Comparison of ENCODE assay signal across 32 mouse cellular contexts in genomic region chr6:35377535-35377934, GRCm38 (mm10). TPM values are rescaled to one million over a fixed set of nuclear protein-coding genes. Genes with fewer than 3 reads are reported as not detected.
DNase-seq lines count a peak whose midpoint lies in the region; ATAC-seq and TF ChIP-seq lines count a peak whose summit lies in the region.
"Had no signal": no experiment of that assay in that cellular context is flagged by ENCODE, and none has a peak within 500 bp of the region (broad histone marks: within the 10 kb centered on the region; RNA-seq: fewer than 3 reads in every experiment).

No protein-coding gene starts in this region.

- H3K9me3 ChIP-seq in forebrain, embryonic 11.5 days (ENCODE audit: control insufficient read depth, low read length): no peaks in the 10 kb centered on the region
- H3K9me3 ChIP-seq in forebrain, embryonic 10.5 days: no peaks in the 10 kb centered on the region
- H3K9me3 ChIP-seq in liver, postnatal 0 days (ENCODE audit: low read length): no peaks in the 10 kb centered on the region
- H3K9me3 ChIP-seq in ES-Bruce4 (replicated peaks; ENCODE audit: control insufficient read depth, insufficient read depth, low read length, poor library complexity, severe bottlenecking): no peaks in the 10 kb centered on the region
- H3K9me3 ChIP-seq: embryonic facial prominence, embryonic 12.5 days; G1E; hindbrain, embryonic 13.5 days; limb, embryonic 10.5 days; limb, embryonic 15.5 days; midbrain, embryonic 13.5 days; stomach, embryonic 15.5 days had no signal

- H3K4me3 ChIP-seq in forebrain, embryonic 11.5 days (ENCODE audit: low read depth, low read length): no peak overlapping the region
- no peak overlapping the region for H3K4me3 ChIP-seq in forebrain, embryonic 10.5 days
- no peak overlapping the region for H3K4me3 ChIP-seq in liver, adult 2 months (ENCODE audit: insufficient read depth, low read depth, low read length)
- no peak overlapping the region for H3K4me3 ChIP-seq in liver, postnatal 0 days (ENCODE audit: low read depth, low read length)
- H3K4me3 ChIP-seq in ES-Bruce4 (ENCODE audit: low read depth, low read length): no peak overlapping the region
- H3K4me3 ChIP-seq: embryonic facial prominence, embryonic 12.5 days; hindbrain, embryonic 13.5 days; limb, embryonic 10.5 days; limb, embryonic 15.5 days; midbrain, embryonic 13.5 days; stomach, embryonic 15.5 days had no signal

- no peak for TF ChIP-seq POLR2A in liver, adult 2 months (IDR thresholded peaks at IDR 0.05; ENCODE audit: extremely low read depth, insufficient read depth, low read length)
- no peak for TF ChIP-seq POLR2A in ES-Bruce4 (IDR thresholded peaks at IDR 0.05; ENCODE audit: insufficient read depth, low read length)

- TF ChIP-seq EP300 in liver, postnatal 0 days (IDR thresholded peaks at IDR 0.05; ENCODE audit: low read depth): no peak
- no peak for TF ChIP-seq EP300 in ES-Bruce4 (IDR thresholded peaks at IDR 0.05; ENCODE audit: insufficient read depth, low read depth, low read length)

- 93% methylated on average over 3 of the region's 3 CpGs for WGBS in forebrain, embryonic 11.5 days
- 90% methylated on average over 3 of the region's 3 CpGs for WGBS in forebrain, embryonic 10.5 days
- 93% methylated on average over 3 of the region's 3 CpGs for WGBS in liver, adult 2 months
- WGBS in liver, postnatal 0 days (ENCODE audit: insufficient replicate concordance): 73% methylated on average over 3 of the region's 3 CpGs

- H3K9ac ChIP-seq in forebrain, embryonic 11.5 days (ENCODE audit: low read length): no peak overlapping the region
- H3K9ac ChIP-seq in liver, adult 2 months (ENCODE audit: low read depth, low read length): no peak overlapping the region
- H3K9ac ChIP-seq in liver, postnatal 0 days (replicated peaks): no peak overlapping the region
- H3K9ac ChIP-seq in ES-Bruce4 (ENCODE audit: low read depth, poor library complexity, severe bottlenecking): no peak overlapping the region
- H3K9ac ChIP-seq: embryonic facial prominence, embryonic 12.5 days; hindbrain, embryonic 13.5 days; limb, embryonic 15.5 days; midbrain, embryonic 13.5 days; stomach, embryonic 15.5 days had no signal

- H3K79me2 ChIP-seq in liver, adult 2 months (ENCODE audit: control insufficient read depth, insufficient read depth, low read length): no peaks in the 10 kb centered on the region

- H3K27ac ChIP-seq in forebrain, embryonic 11.5 days (ENCODE audit: low read depth, low read length): no peak overlapping the region
- no peak overlapping the region for H3K27ac ChIP-seq in forebrain, embryonic 10.5 days
- no peak overlapping the region for H3K27ac ChIP-seq in liver, adult 2 months (replicated peaks; ENCODE audit: insufficient read depth, low read depth, low read length)
- no peak overlapping the region for H3K27ac ChIP-seq in liver, postnatal 0 days (ENCODE audit: low read depth)
- no peak overlapping the region for H3K27ac ChIP-seq in ES-Bruce4 (ENCODE audit: insufficient read depth, low read length)
- H3K27ac ChIP-seq: embryonic facial prominence, embryonic 12.5 days; hindbrain, embryonic 13.5 days; limb, embryonic 10.5 days; limb, embryonic 15.5 days; macrophage; midbrain, embryonic 13.5 days; stomach, embryonic 15.5 days had no signal

- H3K4me2 ChIP-seq in forebrain, embryonic 11.5 days (ENCODE audit: low read depth, low read length, severe bottlenecking): no peak overlapping the region
- H3K4me2 ChIP-seq in liver, postnatal 0 days (ENCODE audit: low read depth, low read length): no peak overlapping the region
- H3K4me2 ChIP-seq: embryonic facial prominence, embryonic 12.5 days; heart, embryonic 11.5 days; hindbrain, embryonic 13.5 days; limb, embryonic 15.5 days; midbrain, embryonic 13.5 days; stomach, embryonic 15.5 days had no signal

- peak; percentile 23 for DNase-seq in forebrain, embryonic 11.5 days (ENCODE audit: low spot score)
- DNase-seq in forebrain, embryonic 10.5 days (ENCODE audit: extremely low spot score, low spot score): no peak
- DNase-seq in liver, adult 2 months (ENCODE audit: extremely low read depth, low read depth, low spot score): no peak
- DNase-seq in liver, postnatal 0 days: no peak
- DNase-seq in R1 (ENCODE audit: low read depth, low spot score): peak; percentile 70
- DNase-seq in layer of hippocampus, adult 8-10 months (ENCODE audit: low spot score in 2 of 2): no peak
- no peak for DNase-seq in spleen, postnatal 10 days (ENCODE audit: low spot score in 2 of 2)
- DNase-seq: adrenal gland, postnatal 25 days; cerebellum, adult 11-12 months; cerebellum, adult 9-11 months; embryo, embryonic 11 days; heart, postnatal 4 days; kidney, postnatal 36 days; retina, postnatal 1 day; right cerebral cortex, postnatal 14 days had no signal

- TF ChIP-seq CTCF in liver, adult 2 months (IDR thresholded peaks at IDR 0.05; ENCODE audit: low read depth, low read length): peak; percentile 9; the same call in 1 of the 2 replicates
- no peak for TF ChIP-seq CTCF in liver, postnatal 0 days (IDR thresholded peaks at IDR 0.05; ENCODE audit: low read depth)
- peak; percentile 18 for TF ChIP-seq CTCF in ES-Bruce4 (IDR thresholded peaks at IDR 0.05; ENCODE audit: low read depth, low read length)

- no peaks in the 10 kb centered on the region for H3K36me3 ChIP-seq in forebrain, embryonic 11.5 days (ENCODE audit: control insufficient read depth, insufficient read depth, low read length)
- H3K36me3 ChIP-seq in forebrain, embryonic 10.5 days (replicated peaks): no peaks in the 10 kb centered on the region
- no peaks in the 10 kb centered on the region for H3K36me3 ChIP-seq in liver, adult 2 months (ENCODE audit: control insufficient read depth, insufficient read depth, low read length)
- no peaks in the 10 kb centered on the region for H3K36me3 ChIP-seq in liver, postnatal 0 days (replicated peaks; ENCODE audit: insufficient read depth, low read length)
- no peaks in the 10 kb centered on the region for H3K36me3 ChIP-seq in ES-Bruce4 (ENCODE audit: control insufficient read depth, insufficient read depth, low read length, poor library complexity, severe bottlenecking)
- H3K36me3 ChIP-seq: embryonic facial prominence, embryonic 12.5 days; G1E; hindbrain, embryonic 13.5 days; limb, embryonic 10.5 days; limb, embryonic 15.5 days; midbrain, embryonic 13.5 days; stomach, embryonic 15.5 days had no signal

- H3K27me3 ChIP-seq in forebrain, embryonic 11.5 days (ENCODE audit: control insufficient read depth, insufficient read depth, low read length): no peaks in the 10 kb centered on the region
- no peaks in the 10 kb centered on the region for H3K27me3 ChIP-seq in forebrain, embryonic 10.5 days (ENCODE audit: poor library complexity, severe bottlenecking)
- no peaks in the 10 kb centered on the region for H3K27me3 ChIP-seq in liver, adult 2 months (ENCODE audit: control insufficient read depth, insufficient read depth, low read length)
- H3K27me3 ChIP-seq in liver, postnatal 0 days (ENCODE audit: insufficient read depth, low read length): no peaks in the 10 kb centered on the region
- H3K27me3 ChIP-seq in ES-Bruce4 (ENCODE audit: control insufficient read depth, insufficient read depth, low read length, poor library complexity, severe bottlenecking): no peaks in the 10 kb centered on the region
- H3K27me3 ChIP-seq: embryonic facial prominence, embryonic 12.5 days; hindbrain, embryonic 13.5 days; limb, embryonic 15.5 days; midbrain, embryonic 13.5 days; stomach, embryonic 15.5 days had no signal

- H3K4me1 ChIP-seq in forebrain, embryonic 11.5 days (replicated peaks; ENCODE audit: control insufficient read depth, insufficient read depth, low read length): no peaks in the 10 kb centered on the region
- H3K4me1 ChIP-seq in forebrain, embryonic 10.5 days: peaks cover 16% of the 10 kb centered on the region
- peaks cover 8% of the 10 kb centered on the region for H3K4me1 ChIP-seq in liver, adult 2 months (ENCODE audit: control insufficient read depth, insufficient read depth, low read length)
- 0 out of 2 replicates have a peak, but pooled peaks cover 8% of the 10 kb centered on the region for H3K4me1 ChIP-seq in liver, postnatal 0 days (ENCODE audit: insufficient read depth)
- peaks cover 2% of the 10 kb centered on the region for H3K4me1 ChIP-seq in ES-Bruce4 (ENCODE audit: control insufficient read depth, insufficient read depth, low read length)
- H3K4me1 ChIP-seq: embryonic facial prominence, embryonic 12.5 days had no signal

- no peak for ATAC-seq in forebrain, embryonic 11.5 days (replicated peaks; ENCODE audit: low FRiP score)
- no peak for ATAC-seq in liver, postnatal 0 days
- ATAC-seq: CD4-positive, CD25-positive, alpha-beta regulatory T cell, adult 4 months; forebrain, embryonic 16.5 days; intestine, postnatal 0 days; midbrain, embryonic 13.5 days had no signal

RNA-seq across cellular contexts. Expression of gene Fam180a, which starts 51.6 kb away (rescaled TPM):
- not detected in 2 replicates for polyA plus RNA-seq in forebrain, embryonic 11.5 days (2014; fragmentation: Nextera tagmentation; extraction: Ambion mirVana)
- polyA plus RNA-seq in forebrain, embryonic 10.5 days (2016; fragmentation: Nextera tagmentation; extraction: Ambion mirVana): not detected in 2 replicates
- 1.0 and 1.7 TPM in 2 replicates for total RNA-seq in liver, adult 2 months (2014; rRNA removed)
- 0.09 and 0.11 TPM in 2 replicates for polyA plus RNA-seq in liver, adult 2 months (2012; rRNA removed)
- polyA plus RNA-seq in liver, postnatal 0 days (2015; fragmentation: Nextera tagmentation; extraction: Ambion mirVana): 0.26 and 1.1 TPM in 2 replicates
- not detected in 2 replicates for polyA plus RNA-seq in ES-Bruce4 (2011; ENCODE audit: insufficient read depth, insufficient read length, low read depth, missing spikeins)
- 1 to 10 TPM; 1.1 to 3.1 (median 1.9) TPM for total RNA-seq in layer of hippocampus, adult 8-10 months (2022)
- total RNA-seq: G1E; megakaryocyte-erythroid progenitor cell, adult 5-6 weeks; monocyte, adult 5-6 weeks had no signal
- polyA plus RNA-seq: CD4-positive, CD25-positive, alpha-beta regulatory T cell, adult 4 months; embryonic facial prominence, embryonic 12.5 days; G1E; kidney, embryonic 14.5 days; limb, embryonic 10.5 days; macrophage; neural tube, embryonic 14.5 days had no signal

Comparison
In these comparisons a context has a peak if more than half of its experiments do, and no peak if none do; other contexts are left out.
1. DNase-seq: peak in forebrain, embryonic 11.5 days (single experiment) and R1 (single experiment); none in forebrain, embryonic 10.5 days (single experiment), liver, adult 2 months (single experiment), liver, postnatal 0 days (single experiment), layer of hippocampus, adult 8-10 months (0 of 2) and spleen, postnatal 10 days (0 of 2).